Mouse (Mus musculus) liver, embryonic 15.5 days (tissue): ENCODE measurements around the gene Gm26620. TPM values are rescaled to one million over a fixed set of nuclear protein-coding genes. Genes with fewer than 3 reads are reported as not detected.

ENCODE experiments used
- ATAC-seq: fragments of 200-750 bp; cut with Nextera tagmentation; 2 replicates; pipeline ENCODE4 v1.8.0; 2017; ENCODE audit warnings: moderate number of reproducible peaks, mild to moderate bottlenecking, moderate library complexity; ENCODE audit not compliant: insufficient read depth
- H3K27ac ChIP-seq: fragments of 300-500 bp; sonication (generic); replicated peaks from 2 replicates; pipeline ENCODE4 v1.5.1; 2015; ENCODE audit warnings: mild to moderate bottlenecking, inconsistent platforms
- H3K27me3 ChIP-seq: fragments of 300-500 bp; sonication (generic); 2 replicates; pipeline ENCODE4 v1.6.1; 2015; ENCODE audit warnings: mild to moderate bottlenecking, inconsistent platforms
- H3K36me3 ChIP-seq: fragments of 300-500 bp; sonication (generic); replicated peaks from 2 replicates; pipeline ENCODE4 v1.6.1; 2015; ENCODE audit warnings: moderate library complexity, mild to moderate bottlenecking, inconsistent platforms
- H3K4me1 ChIP-seq: fragments of 300-500 bp; sonication (generic); replicated peaks from 2 replicates; pipeline ENCODE4 v1.6.1; 2015; ENCODE audit warnings: inconsistent platforms
- H3K4me2 ChIP-seq: fragments of 300-500 bp; sonication (generic); 2 replicates; pipeline ENCODE4 v1.6.1; 2015; ENCODE audit warnings: moderate library complexity, mild to moderate bottlenecking, inconsistent platforms
- H3K4me3 ChIP-seq: fragments of 300-500 bp; sonication (generic); replicated peaks from 2 replicates; pipeline ENCODE4 v1.5.1; 2015; ENCODE audit warnings: mild to moderate bottlenecking, inconsistent platforms
- H3K9ac ChIP-seq: fragments of 300-500 bp; sonication (generic); 2 replicates; pipeline ENCODE4 v1.6.1; 2015; ENCODE audit warnings: moderate library complexity, mild to moderate bottlenecking, inconsistent platforms
- H3K9me3 ChIP-seq: fragments of 300-500 bp; sonication (generic); replicated peaks from 2 replicates; pipeline ENCODE4 v1.6.1; 2016; ENCODE audit warnings: inconsistent platforms
- WGBS: fragments of 180-500 bp; shearing (Covaris S2); methylation state at CpG from one replicate; pipeline ENCODE4 v1.1.7; 2015; ENCODE audit warnings: mixed read lengths; ENCODE audit not compliant: insufficient replicate concordance; 5-methylcytosine and 5-hydroxymethylcytosine counted together
- polyA plus RNA-seq: library from polyadenylated mRNA; unstranded; fragments of >200 nt; fragmentation: Nextera tagmentation; extraction: Ambion mirVana; gene quantifications from 2 replicates; pipeline ENCODE4 v1.2.1, GENCODE M21; 2015

The Gm26620 gene
- polyA plus RNA-seq, 1 experiment from 2014 or later: 0.30 TPM

DNA sequence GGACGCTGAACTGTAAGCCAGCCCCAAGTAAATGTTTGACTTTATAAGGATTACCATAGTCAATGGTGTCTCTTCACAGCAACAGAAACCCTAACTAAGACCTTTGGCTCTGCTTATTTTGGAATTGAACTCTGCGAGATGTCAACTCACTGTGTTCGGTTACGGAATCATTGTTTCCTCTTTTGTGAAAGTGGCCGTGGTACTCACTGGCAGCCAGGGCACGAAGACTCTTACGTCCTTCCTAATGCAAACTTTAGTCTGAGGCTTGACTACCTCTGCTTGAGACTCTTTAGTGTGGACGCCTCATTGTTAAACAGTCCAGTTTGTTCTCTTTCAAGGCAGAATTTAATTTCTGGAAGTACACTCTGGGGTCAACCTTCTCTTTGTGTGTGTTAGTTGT, 34.4 kb downstream of the Gm26620 start:
- H3K27ac ChIP-seq: no peak overlapping the region
- H3K36me3 ChIP-seq: no peaks in the 10 kb centered on the region
- H3K9ac ChIP-seq: no peak overlapping the region
- H3K4me2 ChIP-seq: no peak overlapping the region
- no peaks in the 10 kb centered on the region for H3K27me3 ChIP-seq
- H3K4me1 ChIP-seq: peaks cover 3% of the 10 kb centered on the region; the same call in 1 of the 2 replicates
- WGBS: 71% methylated on average over 8 of the region's 8 CpGs
- H3K4me3 ChIP-seq: no peak overlapping the region
- no peak for ATAC-seq
- no peaks in the 10 kb centered on the region for H3K9me3 ChIP-seq

DNA sequence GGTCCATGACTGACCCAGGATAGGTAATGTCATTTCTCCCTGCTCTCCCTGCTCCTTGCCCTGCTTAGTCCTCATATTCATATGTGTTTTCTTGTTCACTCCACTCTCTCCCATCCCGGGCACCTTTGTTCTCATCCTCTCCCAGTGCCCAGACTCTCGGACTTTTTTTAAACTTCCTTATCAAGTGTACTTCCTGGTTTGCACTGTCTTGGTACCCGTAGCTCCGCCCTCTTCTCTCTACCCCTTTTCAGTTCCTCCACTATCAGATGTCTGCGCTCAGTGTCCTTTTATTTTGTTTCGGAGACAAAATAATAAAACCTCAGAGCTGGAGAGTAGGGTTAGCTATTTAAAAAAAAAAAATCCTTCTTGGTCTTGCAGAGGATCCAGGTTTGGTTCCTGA, 39.6 kb downstream of the Gm26620 start:
- no peak for ATAC-seq
- no peak overlapping the region for H3K27ac ChIP-seq
- H3K9ac ChIP-seq: no peak overlapping the region
- peak overlapping the region; percentile 28 for H3K4me3 ChIP-seq
- peaks cover 6% of the 10 kb centered on the region for H3K4me1 ChIP-seq
- no peaks in the 10 kb centered on the region for H3K27me3 ChIP-seq
- H3K36me3 ChIP-seq: no peaks in the 10 kb centered on the region
- WGBS: 16% methylated on average over 6 of the region's 6 CpGs
- no peaks in the 10 kb centered on the region for H3K9me3 ChIP-seq
- peak overlapping the region; percentile 52 for H3K4me2 ChIP-seq

DNA sequence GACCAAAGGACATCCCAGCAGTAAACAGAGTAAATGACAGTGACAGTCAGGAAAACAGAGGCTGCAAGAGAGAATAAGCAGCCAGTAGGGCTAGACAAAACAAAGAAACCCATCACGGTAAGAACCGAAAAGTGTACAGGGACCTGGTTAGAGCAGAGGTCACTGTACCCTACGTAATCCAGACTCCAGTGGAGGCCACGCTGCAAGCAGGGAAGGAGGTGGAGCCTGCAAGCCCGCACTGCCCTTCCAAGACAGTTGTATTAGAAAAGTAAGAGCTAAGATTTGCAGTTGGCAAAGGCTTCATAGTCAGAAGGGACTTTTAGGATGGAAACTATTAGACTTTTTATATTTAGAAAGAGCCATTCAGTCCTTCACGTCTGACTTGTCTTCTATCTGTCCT, 42.1 kb downstream of the Gm26620 start:
- Histone ChIP-seq H3K27ac (no peak overlapping the region), H3K36me3 (no peaks in the 10 kb centered on the region), H3K4me2 (no peak overlapping the region), H3K4me3 (no peak overlapping the region), H3K27me3 (no peaks in the 10 kb centered on the region), H3K9me3 (no peaks in the 10 kb centered on the region), H3K4me1 (peaks cover 6% of the 10 kb centered on the region), H3K9ac (no peak overlapping the region)
- ATAC-seq: no peak
- WGBS: 60% methylated on average over 6 of the region's 6 CpGs

DNA sequence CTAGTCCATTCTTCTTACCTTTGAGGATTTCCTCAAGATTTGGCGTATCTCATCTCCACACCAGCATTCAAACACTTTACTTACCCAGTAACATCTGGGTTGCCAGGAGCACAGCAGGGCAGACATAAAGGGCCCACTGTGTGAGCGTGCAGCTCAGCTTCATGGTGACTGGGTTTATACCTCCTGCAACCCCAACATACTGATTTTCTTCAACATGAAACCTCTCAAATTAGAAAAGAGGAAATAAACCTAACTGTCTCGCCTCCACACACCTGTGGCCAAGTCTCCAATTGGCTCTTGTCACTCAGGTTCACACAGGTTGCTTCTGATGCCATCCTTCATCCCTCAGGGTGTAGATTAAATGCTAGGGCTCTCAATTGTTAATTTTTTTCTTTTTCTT, 42.5 kb downstream of the Gm26620 start, which contains the start of gene Fcrla:
Gene Fcrla, minus strand, starts transcription at position 206 of the 400 bp plus-strand sequence.
- Histone ChIP-seq H3K27ac (no peak within 1 kb of the TSS), H3K9me3 (no peaks in the 10 kb centered on the region), H3K9ac (no peak within 1 kb of the TSS), H3K27me3 (no peaks in the 10 kb centered on the region), H3K4me2 (no peak within 1 kb of the TSS), H3K36me3 (no peaks in the 10 kb centered on the region), H3K4me1 (peaks cover 6% of the 10 kb centered on the region), H3K4me3 (no peak within 1 kb of the TSS)
- no peak for ATAC-seq
- WGBS: 58% methylated on average over 3 of the region's 3 CpGs

DNA sequence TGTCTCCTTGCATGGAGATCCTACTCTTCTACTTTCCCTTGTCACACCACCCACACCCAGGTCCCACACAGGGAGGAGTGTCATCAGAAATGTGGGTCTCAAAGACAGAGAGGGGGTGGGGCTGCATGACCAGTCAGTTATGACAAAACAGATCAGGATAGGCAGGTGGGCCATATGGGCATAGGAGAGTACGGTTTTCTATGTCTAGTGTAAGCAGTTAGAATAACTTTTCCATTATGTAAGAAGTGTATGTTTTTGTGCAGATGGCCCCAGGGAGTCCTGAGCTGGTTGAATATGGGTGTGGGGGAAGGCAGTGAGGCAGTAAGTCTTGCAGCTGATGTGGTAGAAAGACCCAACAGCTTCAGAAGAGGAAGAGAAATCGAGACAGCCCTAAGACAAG, 43.6 kb downstream of the Gm26620 start:
- no peak overlapping the region for H3K27ac ChIP-seq
- H3K4me3 ChIP-seq: no peak overlapping the region
- 42% methylated on average over 2 of the region's 2 CpGs for WGBS
- no peak for ATAC-seq
- H3K27me3 ChIP-seq: no peaks in the 10 kb centered on the region
- no peaks in the 10 kb centered on the region for H3K36me3 ChIP-seq
- H3K9me3 ChIP-seq: no peaks in the 10 kb centered on the region
- no peak overlapping the region for H3K9ac ChIP-seq
- no peak overlapping the region for H3K4me2 ChIP-seq
- H3K4me1 ChIP-seq: peaks cover 6% of the 10 kb centered on the region

DNA sequence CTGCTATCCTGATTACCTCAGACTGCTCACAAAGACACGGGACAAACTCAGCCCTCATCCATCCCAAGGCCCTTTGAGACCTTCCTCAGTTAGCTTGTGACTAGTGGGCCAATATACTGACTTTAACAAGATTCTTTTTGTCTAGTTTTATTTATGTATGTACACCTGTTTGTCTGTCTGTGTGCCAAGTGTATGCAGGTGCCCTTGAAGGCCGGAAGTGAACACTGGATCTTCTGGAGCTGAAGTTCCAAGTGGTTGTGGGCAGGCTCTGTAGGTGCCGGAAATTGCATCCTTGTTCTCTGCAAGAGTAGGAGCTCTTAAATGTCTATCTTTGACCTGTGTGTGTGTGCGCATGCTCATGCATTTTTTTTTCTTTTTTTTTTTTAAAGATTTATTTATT, 44.4 kb downstream of the Gm26620 start:
- Histone ChIP-seq H3K9me3 (no peaks in the 10 kb centered on the region), H3K9ac (no peak overlapping the region), H3K27me3 (no peaks in the 10 kb centered on the region), H3K4me2 (no peak overlapping the region), H3K4me3 (no peak overlapping the region), H3K27ac (no peak overlapping the region), H3K36me3 (no peaks in the 10 kb centered on the region), H3K4me1 (peaks cover 3% of the 10 kb centered on the region)
- ATAC-seq: no peak
- 58% methylated on average over 4 of the region's 4 CpGs for WGBS

DNA sequence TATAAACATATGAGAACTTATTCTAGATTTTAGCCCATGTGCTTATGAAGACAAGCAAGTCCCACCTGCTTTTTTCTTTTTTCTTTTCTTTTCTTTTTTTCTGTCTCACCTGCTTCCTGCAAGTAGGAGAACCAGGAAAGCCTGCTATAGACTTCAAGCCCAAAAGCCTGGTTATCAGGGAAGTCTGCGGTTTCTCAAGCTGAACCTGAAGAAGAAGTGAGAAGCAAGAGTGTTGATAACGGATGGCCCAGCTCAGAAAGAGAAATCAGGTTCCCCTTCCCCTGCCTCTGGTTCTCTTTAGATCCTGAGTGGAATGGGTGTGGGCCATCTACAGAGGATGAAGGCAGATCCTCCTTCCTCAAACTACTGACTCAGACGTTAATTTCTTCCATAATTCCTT, 47.2 kb downstream of the Gm26620 start:
- H3K4me3 ChIP-seq: no peak overlapping the region
- H3K27me3 ChIP-seq: no peaks in the 10 kb centered on the region
- no peaks in the 10 kb centered on the region for H3K36me3 ChIP-seq
- H3K27ac ChIP-seq: no peak overlapping the region
- H3K4me2 ChIP-seq: no peak overlapping the region
- H3K9ac ChIP-seq: no peak overlapping the region
- H3K9me3 ChIP-seq: no peaks in the 10 kb centered on the region
- H3K4me1 ChIP-seq: no peaks in the 10 kb centered on the region
- ATAC-seq: no peak
- WGBS: 33% methylated on average over 3 of the region's 3 CpGs

DNA sequence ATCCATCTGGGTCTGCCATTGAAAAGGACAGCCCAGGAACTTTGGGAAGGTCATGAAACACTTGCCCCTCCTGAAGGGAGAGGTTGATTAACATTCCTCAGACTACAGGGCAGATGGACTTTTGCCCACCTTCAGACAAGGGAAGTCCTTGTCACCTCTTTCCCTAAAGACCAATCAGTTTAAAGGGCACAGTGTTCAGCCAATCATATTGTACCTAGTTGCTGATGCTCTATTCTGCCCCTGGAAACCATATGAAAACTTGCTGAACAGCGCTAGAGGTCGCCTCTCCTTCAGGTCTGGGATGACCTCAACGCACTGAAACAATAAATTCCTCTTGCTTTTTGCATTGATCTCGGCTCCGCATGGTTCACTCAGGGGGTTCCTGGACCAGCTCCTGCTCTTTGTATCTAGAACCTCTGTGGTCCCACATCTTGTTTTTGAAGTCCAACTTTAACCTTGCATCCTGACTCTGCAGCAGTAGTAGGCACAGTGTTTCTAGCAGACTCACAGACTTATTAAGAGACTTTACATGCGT, 48.6 kb downstream of the Gm26620 start:
- ATAC-seq: no peak
- H3K9ac ChIP-seq: no peak overlapping the region
- H3K9me3 ChIP-seq: no peaks in the 10 kb centered on the region
- no peak overlapping the region for H3K4me2 ChIP-seq
- H3K4me1 ChIP-seq: no peaks in the 10 kb centered on the region
- no peaks in the 10 kb centered on the region for H3K36me3 ChIP-seq
- no peak overlapping the region for H3K4me3 ChIP-seq
- no peak overlapping the region for H3K27ac ChIP-seq
- WGBS: 64% methylated on average over 6 of the region's 6 CpGs
- no peaks in the 10 kb centered on the region for H3K27me3 ChIP-seq

DNA sequence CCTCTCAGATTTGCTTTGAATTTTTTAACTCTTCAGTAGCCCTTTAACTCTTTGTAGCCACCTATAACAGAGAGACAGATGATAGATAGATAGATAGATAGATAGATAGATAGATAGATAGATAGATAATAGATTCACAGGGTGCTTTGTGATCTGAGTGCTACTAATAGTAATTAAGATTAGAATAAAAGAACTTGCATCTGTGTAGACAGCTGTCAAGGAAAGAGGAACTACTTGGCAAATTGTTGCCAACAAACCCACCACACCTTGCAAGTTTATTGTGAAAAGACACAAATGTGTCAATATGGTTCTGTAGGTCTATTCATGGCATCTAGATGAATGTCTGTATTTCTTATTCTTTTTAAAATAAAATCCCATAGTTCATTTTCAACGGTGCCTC, 49.1 kb downstream of the Gm26620 start:
- Histone ChIP-seq H3K4me2 (no peak overlapping the region), H3K9ac (no peak overlapping the region), H3K9me3 (no peaks in the 10 kb centered on the region), H3K36me3 (no peaks in the 10 kb centered on the region), H3K27ac (no peak overlapping the region), H3K27me3 (no peaks in the 10 kb centered on the region), H3K4me1 (no peaks in the 10 kb centered on the region), H3K4me3 (no peak overlapping the region)
- no peak for ATAC-seq
- 44% methylated on average over 1 of the region's 1 CpGs for WGBS

DNA sequence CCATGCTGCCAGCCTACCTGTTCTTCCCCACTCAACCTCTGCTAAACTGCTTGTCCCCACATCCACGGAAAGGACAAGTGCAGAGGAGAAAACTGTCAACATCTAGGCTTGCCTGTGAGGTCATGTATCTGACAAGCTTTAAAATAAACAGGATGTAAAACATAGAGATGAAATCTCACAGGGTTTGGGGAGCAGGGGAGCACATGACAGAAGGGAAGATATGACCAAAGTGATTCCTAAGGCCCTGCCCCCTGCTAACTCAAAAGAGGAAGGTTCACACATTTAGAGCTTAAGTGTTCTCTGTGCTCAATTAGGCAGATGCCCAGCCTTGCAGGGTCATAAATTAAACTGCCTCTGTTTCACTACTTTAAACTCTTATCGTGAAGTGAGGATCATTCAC, 49.5 kb downstream of the Gm26620 start:
- no peak overlapping the region for H3K9ac ChIP-seq
- ATAC-seq: no peak
- H3K4me1 ChIP-seq: no peaks in the 10 kb centered on the region
- 37% methylated on average over 2 of the region's 2 CpGs for WGBS
- H3K4me2 ChIP-seq: no peak overlapping the region
- H3K27ac ChIP-seq: no peak overlapping the region
- H3K9me3 ChIP-seq: no peaks in the 10 kb centered on the region
- no peaks in the 10 kb centered on the region for H3K36me3 ChIP-seq
- no peak overlapping the region for H3K4me3 ChIP-seq
- no peaks in the 10 kb centered on the region for H3K27me3 ChIP-seq
